Mouse (Mus musculus) heart, embryonic 10.5 days (tissue): ENCODE measurements around the gene Olfr378. TPM values are rescaled to one million over a fixed set of nuclear protein-coding genes. Genes with fewer than 3 reads are reported as not detected.

Experiments used
- DNase-seq: peaks from one replicate; pipeline ENCODE4 v3.0.0-alpha.2; 2017; ENCODE audit warnings: low spot score
- H3K27ac ChIP-seq: fragments of 300-500 bp; sonication (generic); 2 replicates; pipeline ENCODE4 v1.5.1; 2016; ENCODE audit warnings: mild to moderate bottlenecking
- H3K27me3 ChIP-seq: fragments of 300-500 bp; sonication (generic); 2 replicates; pipeline ENCODE4 v1.6.1; 2016; ENCODE audit warnings: mild to moderate bottlenecking; ENCODE audit not compliant: poor library complexity, insufficient read depth, severe bottlenecking
- H3K36me3 ChIP-seq: fragments of 300-500 bp; sonication (generic); 2 replicates; pipeline ENCODE4 v1.6.1; 2016; ENCODE audit warnings: mild to moderate bottlenecking, moderate library complexity
- H3K4me1 ChIP-seq: fragments of 300-500 bp; sonication (generic); 2 replicates; pipeline ENCODE4 v1.6.1; 2016; ENCODE audit warnings: mild to moderate bottlenecking
- H3K4me3 ChIP-seq: fragments of 300-500 bp; sonication (generic); 2 replicates; pipeline ENCODE4 v1.5.1; 2016; ENCODE audit warnings: mild to moderate bottlenecking, moderate library complexity
- H3K9me3 ChIP-seq: fragments of 300-500 bp; sonication (generic); 2 replicates; pipeline ENCODE4 v1.6.1; 2016; ENCODE audit warnings: mild to moderate bottlenecking, moderate library complexity
- WGBS: fragments of 180-500 bp; shearing (Covaris S2); methylation state at CpG from one replicate; pipeline ENCODE4 v1.1.7; 2016; 5-methylcytosine and 5-hydroxymethylcytosine counted together
- polyA plus RNA-seq: library from polyadenylated mRNA; unstranded; fragments of >200 nt; fragmentation: Nextera tagmentation; extraction: Ambion mirVana; gene quantifications from 2 replicates; pipeline ENCODE4 v1.2.1, GENCODE M21; 2016

Olfr378 gene
- not detected in 2 replicates for polyA plus RNA-seq

- Histone ChIP-seq H3K4me3 (no peak within 1 kb of the TSS), H3K27me3 (no peaks in the 10 kb centered on the region), H3K9me3 (peaks cover 10% of the 10 kb centered on the region), H3K27ac (no peak within 1 kb of the TSS), H3K36me3 (no peaks in the 10 kb centered on the region), H3K4me1 (no peaks in the 10 kb centered on the region)
- WGBS = 85% methylated on average over 1 of the region's 1 CpGs
- no peak for DNase-seq
Observed at GRCm38 (mm10) chr11:73428377-73428776, at the start of gene Olfr378. TSS of gene Olfr378 (minus strand) at chr11:73428477.

- no peaks in the 10 kb centered on the region for H3K4me1 ChIP-seq
Observed at GRCm38 (mm10) chr11:73457408-73457807, 29.1 kb upstream of the Olfr378 start, which contains the start of gene Olfr380. TSS of gene Olfr380 (minus strand) at chr11:73457508.

GRCm38 (mm10) chr11:73399514-73399913 is 28.8 kb downstream of the Olfr378 start, which contains the start of gene Olfr1:
TSS of gene Olfr1 (minus strand) at chr11:73399614.
- DNase-seq = no peak
- H3K27ac ChIP-seq = no peak within 1 kb of the TSS
- H3K9me3 ChIP-seq = no peaks in the 10 kb centered on the region
- no peak within 1 kb of the TSS for H3K4me3 ChIP-seq
- no peaks in the 10 kb centered on the region for H3K4me1 ChIP-seq
- H3K36me3 ChIP-seq = no peaks in the 10 kb centered on the region
- H3K27me3 ChIP-seq = no peaks in the 10 kb centered on the region

More at GRCm38 (mm10) chr11:73457408-73457807, 29.1 kb upstream of the Olfr378 start, which contains the start of gene Olfr380:
- H3K9me3 ChIP-seq = no peaks in the 10 kb centered on the region
- H3K27me3 ChIP-seq = no peaks in the 10 kb centered on the region
- H3K27ac ChIP-seq = no peak within 1 kb of the TSS
- 79% methylated on average over 1 of the region's 1 CpGs for WGBS
- no peak for DNase-seq
- H3K4me3 ChIP-seq = no peak within 1 kb of the TSS
- no peaks in the 10 kb centered on the region for H3K36me3 ChIP-seq

GRCm38 (mm10) chr11:73395374-73395773 is 32.9 kb downstream of the Olfr378 start:
- 69% methylated on average over 4 of the region's 4 CpGs for WGBS
- DNase-seq = no peak

More at GRCm38 (mm10) chr11:73395374-73395773, 32.9 kb downstream of the Olfr378 start:
- no peaks in the 10 kb centered on the region for H3K27me3 ChIP-seq
- no peaks in the 10 kb centered on the region for H3K9me3 ChIP-seq
- H3K36me3 ChIP-seq = no peaks in the 10 kb centered on the region
- no peak overlapping the region for H3K27ac ChIP-seq
- no peak overlapping the region for H3K4me3 ChIP-seq
- no peaks in the 10 kb centered on the region for H3K4me1 ChIP-seq

Other genes with a start within 250 kb of the Olfr378 start
- 11.9 and 14.0 TPM in 2 replicates for gene Ctns, start 229.4 kb downstream of the Olfr378 start, polyA plus RNA-seq
- 0.54 and 0.62 TPM in 2 replicates for gene Shpk, start 229.0 kb downstream of the Olfr378 start, polyA plus RNA-seq
- gene Trpv1, start 194.2 kb downstream of the Olfr378 start, polyA plus RNA-seq = not detected in 2 replicates
- 0.03 TPM in 1 of 2 replicates, not detected in the other for gene Trpv3, start 161.1 kb downstream of the Olfr378 start, polyA plus RNA-seq
- gene Aspa, start 98.9 kb downstream of the Olfr378 start, polyA plus RNA-seq = not detected in 2 replicates
- gene Gm49340, start 98.7 kb downstream of the Olfr378 start, polyA plus RNA-seq = not detected in 2 replicates
- not detected in 2 replicates for gene Spata22, start 98.7 kb downstream of the Olfr378 start, polyA plus RNA-seq
- not detected in 2 replicates for gene Olfr20, start 77.7 kb downstream of the Olfr378 start, polyA plus RNA-seq
- gene Olfr376, start 57.2 kb downstream of the Olfr378 start, polyA plus RNA-seq = not detected in 2 replicates
- gene Olfr1, start 28.9 kb downstream of the Olfr378 start, polyA plus RNA-seq = not detected in 2 replicates
- gene Olfr380, start 29.0 kb upstream of the Olfr378 start, polyA plus RNA-seq = not detected in 2 replicates
- gene Olfr381, start 63.1 kb upstream of the Olfr378 start, polyA plus RNA-seq = not detected in 2 replicates
- not detected in 2 replicates for gene Olfr382, start 88.7 kb upstream of the Olfr378 start, polyA plus RNA-seq
- not detected in 2 replicates for gene Olfr385, start 164.5 kb upstream of the Olfr378 start, polyA plus RNA-seq
- not detected in 2 replicates for gene Olfr384, start 170.1 kb upstream of the Olfr378 start, polyA plus RNA-seq